Mouse (Mus musculus): ENCODE measurements around the gene Stx16.

Stx16 gene

GRCm38 (mm10) chr2:174075673-174076432 lies at the start of gene Stx16:
Gene Stx16 (plus strand): TSS chr2:174076308.
- peak; percentile 74 to 86 for DNase-seq

- DNase-seq, result no peak
Measured at GRCm38 (mm10) chr2:174026406-174026805, 49.7 kb upstream of the Stx16 start.

GRCm38 (mm10) chr2:174033257-174033800 lies 42.8 kb upstream of the Stx16 start:
- DNase-seq, result no peak

- no peak for DNase-seq
Measured at GRCm38 (mm10) chr2:174047656-174048055, 28.5 kb upstream of the Stx16 start.

- no peak for DNase-seq
Measured at GRCm38 (mm10) chr2:174049481-174050338, 26.4 kb upstream of the Stx16 start.

- DNase-seq, result no peak
Measured at GRCm38 (mm10) chr2:174050339-174050685, 25.8 kb upstream of the Stx16 start.

GRCm38 (mm10) chr2:174051081-174051481 lies 25.0 kb upstream of the Stx16 start:
- DNase-seq, result no peak

GRCm38 (mm10) chr2:174054496-174054895 lies 21.6 kb upstream of the Stx16 start:
- no peak for DNase-seq

GRCm38 (mm10) chr2:174057730-174058129 lies 18.4 kb upstream of the Stx16 start:
- DNase-seq, result no peak

GRCm38 (mm10) chr2:174058316-174058939 lies 17.7 kb upstream of the Stx16 start:
- DNase-seq, result no peak

- no peak for DNase-seq
Measured at GRCm38 (mm10) chr2:174059591-174060385, 16.3 kb upstream of the Stx16 start.

- no peak for DNase-seq
Measured at GRCm38 (mm10) chr2:174061219-174061618, 14.9 kb upstream of the Stx16 start.

GRCm38 (mm10) chr2:174063074-174063473 lies 13.0 kb upstream of the Stx16 start:
- DNase-seq, result no peak

- DNase-seq, result no peak
Measured at GRCm38 (mm10) chr2:174063527-174064211, 12.4 kb upstream of the Stx16 start.

- no peak for DNase-seq
Measured at GRCm38 (mm10) chr2:174067793-174068419, 8.2 kb upstream of the Stx16 start.

GRCm38 (mm10) chr2:174069532-174070049 lies 6.5 kb upstream of the Stx16 start:
- DNase-seq, result no peak

- DNase-seq, result no peak
Measured at GRCm38 (mm10) chr2:174071406-174071805, 4.7 kb upstream of the Stx16 start.

- DNase-seq, result no peak
Measured at GRCm38 (mm10) chr2:174073156-174073790, 2.8 kb upstream of the Stx16 start.

- no peak for DNase-seq
Measured at GRCm38 (mm10) chr2:174074621-174075020, 1.5 kb upstream of the Stx16 start.

- peak in 1 of 2 experiments; percentile 18 for DNase-seq
Measured at GRCm38 (mm10) chr2:174075072-174075570, 987 bp upstream of the Stx16 start.

Measured in spleen, adult 18-20 months (tissue).